Mouse (Mus musculus): Measurements from ENCODE around the gene Col25a1. TPM values are rescaled to one million over a fixed set of nuclear protein-coding genes. Genes with fewer than 3 reads are reported as not detected.
A peak's percentile ranks its signal among the peaks of the same experiment; 100 is the strongest.

The Col25a1 gene
- polyA plus RNA-seq, 1 experiment from 2014 or later, result 17.5 TPM

- Histone ChIP-seq H3K27ac (no peak overlapping the region), H3K36me3 (no peaks in the 10 kb centered on the region), H3K4me1 (no peaks in the 10 kb centered on the region), H3K4me2 (no peak overlapping the region), H3K27me3 (no peaks in the 10 kb centered on the region), H3K4me3 (no peak overlapping the region), H3K9me3 (no peaks in the 10 kb centered on the region), H3K9ac (no peak overlapping the region)
- WGBS, result 51% methylated on average over 4 of the region's 4 CpGs
- no peak for ATAC-seq (ENCODE audit: borderline replicate concordance, extremely low read depth, low FRiP score, low TSS enrichment)
Observed at GRCm38 (mm10) chr3:130166875-130167274, 35.6 kb downstream of the Col25a1 start.

GRCm38 (mm10) chr3:130172764-130173163 is 41.5 kb downstream of the Col25a1 start:
- Histone ChIP-seq H3K36me3 (no peaks in the 10 kb centered on the region), H3K27me3 (no peaks in the 10 kb centered on the region), H3K4me1 (no peaks in the 10 kb centered on the region), H3K27ac (no peak overlapping the region), H3K4me3 (no peak overlapping the region), H3K9me3 (no peaks in the 10 kb centered on the region), H3K4me2 (no peak overlapping the region), H3K9ac (no peak overlapping the region)
- no peak for ATAC-seq (ENCODE audit: borderline replicate concordance, extremely low read depth, low FRiP score, low TSS enrichment)
- WGBS, result 64% methylated on average over 17 of the region's 17 CpGs

- peak overlapping the region; percentile 88 for H3K27ac ChIP-seq
- under 1% methylated on average over 39 of the region's 40 CpGs for WGBS
Observed at GRCm38 (mm10) chr3:130180181-130180940, 49.1 kb downstream of the Col25a1 start.

GRCm38 (mm10) chr3:130180964-130181590 is 49.8 kb downstream of the Col25a1 start:
- Histone ChIP-seq H3K4me1 (peaks cover 16% of the 10 kb centered on the region), H3K27me3 (no peaks in the 10 kb centered on the region), H3K36me3 (no peaks in the 10 kb centered on the region), H3K9me3 (no peaks in the 10 kb centered on the region), H3K4me3 (peak overlapping the region; percentile 66), H3K9ac (peak overlapping the region; percentile 60), H3K4me2 (peak overlapping the region; percentile 100), H3K27ac (peak overlapping the region; percentile 88; the same call in 1 of the 2 replicates)
- under 1% methylated on average over 40 of the region's 40 CpGs for WGBS
- peak; percentile 27 for ATAC-seq (ENCODE audit: borderline replicate concordance, extremely low read depth, low FRiP score, low TSS enrichment)

More at GRCm38 (mm10) chr3:130180181-130180940, 49.1 kb downstream of the Col25a1 start:
- Histone ChIP-seq H3K4me1 (peaks cover 16% of the 10 kb centered on the region), H3K36me3 (no peaks in the 10 kb centered on the region), H3K9me3 (no peaks in the 10 kb centered on the region), H3K27me3 (no peaks in the 10 kb centered on the region), H3K4me3 (peak overlapping the region; percentile 66), H3K9ac (peak overlapping the region; percentile 60), H3K4me2 (peak overlapping the region; percentile 100)
- ATAC-seq (ENCODE audit: borderline replicate concordance, extremely low read depth, low FRiP score, low TSS enrichment), result peak; percentile 96

GRCm38 (mm10) chr3:130181591-130181980 is 50.3 kb downstream of the Col25a1 start:
- H3K4me2 ChIP-seq, result peak overlapping the region; percentile 100
- no peaks in the 10 kb centered on the region for H3K9me3 ChIP-seq
- no peak overlapping the region for H3K27ac ChIP-seq
- peak overlapping the region; percentile 66 for H3K4me3 ChIP-seq
- H3K9ac ChIP-seq, result peak overlapping the region; percentile 60
- H3K27me3 ChIP-seq, result no peaks in the 10 kb centered on the region
- no peak for ATAC-seq (ENCODE audit: borderline replicate concordance, extremely low read depth, low FRiP score, low TSS enrichment)
- peaks cover 16% of the 10 kb centered on the region for H3K4me1 ChIP-seq
- WGBS, result 11% methylated on average over 8 of the region's 8 CpGs
- H3K36me3 ChIP-seq, result no peaks in the 10 kb centered on the region

GRCm38 (mm10) chr3:130182450-130182849 is 51.1 kb downstream of the Col25a1 start:
- 40% methylated on average over 4 of the region's 4 CpGs for WGBS
- no peaks in the 10 kb centered on the region for H3K27me3 ChIP-seq
- no peak overlapping the region for H3K9ac ChIP-seq
- ATAC-seq (ENCODE audit: borderline replicate concordance, extremely low read depth, low FRiP score, low TSS enrichment), result no peak
- no peak overlapping the region for H3K27ac ChIP-seq
- no peaks in the 10 kb centered on the region for H3K36me3 ChIP-seq
- H3K4me1 ChIP-seq, result peaks cover 16% of the 10 kb centered on the region
- H3K9me3 ChIP-seq, result no peaks in the 10 kb centered on the region
- H3K4me2 ChIP-seq, result peak overlapping the region; percentile 100
- H3K4me3 ChIP-seq, result peak overlapping the region; percentile 66

GRCm38 (mm10) chr3:130185111-130185510 is 53.8 kb downstream of the Col25a1 start:
- H3K9ac ChIP-seq, result no peak overlapping the region
- peaks cover 16% of the 10 kb centered on the region for H3K4me1 ChIP-seq
- WGBS, result 37% methylated on average over 3 of the region's 3 CpGs
- no peaks in the 10 kb centered on the region for H3K36me3 ChIP-seq
- no peaks in the 10 kb centered on the region for H3K9me3 ChIP-seq
- H3K4me2 ChIP-seq, result no peak overlapping the region
- ATAC-seq (ENCODE audit: borderline replicate concordance, extremely low read depth, low FRiP score, low TSS enrichment), result no peak
- H3K27me3 ChIP-seq, result no peaks in the 10 kb centered on the region
- H3K4me3 ChIP-seq, result no peak overlapping the region
- no peak overlapping the region for H3K27ac ChIP-seq

- no peak overlapping the region for H3K4me3 ChIP-seq
- no peak overlapping the region for H3K9ac ChIP-seq
- no peak for ATAC-seq (ENCODE audit: borderline replicate concordance, extremely low read depth, low FRiP score, low TSS enrichment)
- H3K27ac ChIP-seq, result no peak overlapping the region
- no peaks in the 10 kb centered on the region for H3K36me3 ChIP-seq
- peaks cover 8% of the 10 kb centered on the region; the same call in 1 of the 2 replicates for H3K4me1 ChIP-seq
- no peaks in the 10 kb centered on the region for H3K9me3 ChIP-seq
- no peaks in the 10 kb centered on the region for H3K27me3 ChIP-seq
- H3K4me2 ChIP-seq, result no peak overlapping the region
- 53% methylated on average over 5 of the region's 5 CpGs for WGBS
Observed at GRCm38 (mm10) chr3:130187588-130187987, 56.3 kb downstream of the Col25a1 start.

GRCm38 (mm10) chr3:130193450-130193849 is 62.1 kb downstream of the Col25a1 start:
- 63% methylated on average over 8 of the region's 8 CpGs for WGBS
- Histone ChIP-seq H3K27ac (no peak overlapping the region), H3K36me3 (no peaks in the 10 kb centered on the region), H3K9me3 (no peaks in the 10 kb centered on the region), H3K4me2 (no peak overlapping the region), H3K4me1 (peaks cover 8% of the 10 kb centered on the region; the same call in 1 of the 2 replicates), H3K27me3 (no peaks in the 10 kb centered on the region), H3K4me3 (no peak overlapping the region), H3K9ac (no peak overlapping the region)
- peak; percentile 39; the same call in 1 of the 2 replicates for ATAC-seq (ENCODE audit: borderline replicate concordance, extremely low read depth, low FRiP score, low TSS enrichment)

GRCm38 (mm10) chr3:130214631-130215030 is 83.3 kb downstream of the Col25a1 start:
- no peak overlapping the region for H3K27ac ChIP-seq
- no peak overlapping the region for H3K4me2 ChIP-seq
- H3K4me3 ChIP-seq, result no peak overlapping the region
- H3K36me3 ChIP-seq, result no peaks in the 10 kb centered on the region
- no peaks in the 10 kb centered on the region for H3K4me1 ChIP-seq
- H3K9me3 ChIP-seq, result no peaks in the 10 kb centered on the region
- ATAC-seq (ENCODE audit: borderline replicate concordance, extremely low read depth, low FRiP score, low TSS enrichment), result no peak
- H3K9ac ChIP-seq, result no peak overlapping the region
- no peaks in the 10 kb centered on the region for H3K27me3 ChIP-seq
- WGBS, result 77% methylated on average over 11 of the region's 11 CpGs

- Histone ChIP-seq H3K4me3 (no peak overlapping the region), H3K27ac (no peak overlapping the region), H3K4me2 (no peak overlapping the region), H3K36me3 (no peaks in the 10 kb centered on the region), H3K27me3 (no peaks in the 10 kb centered on the region), H3K9ac (no peak overlapping the region), H3K9me3 (no peaks in the 10 kb centered on the region), H3K4me1 (no peaks in the 10 kb centered on the region)
- ATAC-seq (ENCODE audit: borderline replicate concordance, extremely low read depth, low FRiP score, low TSS enrichment), result no peak
Observed at GRCm38 (mm10) chr3:130216141-130216540, 84.8 kb downstream of the Col25a1 start.

GRCm38 (mm10) chr3:130216646-130217045 is 85.3 kb downstream of the Col25a1 start:
- no peaks in the 10 kb centered on the region for H3K36me3 ChIP-seq
- no peak overlapping the region for H3K27ac ChIP-seq
- H3K4me1 ChIP-seq, result no peaks in the 10 kb centered on the region
- H3K4me2 ChIP-seq, result no peak overlapping the region
- no peaks in the 10 kb centered on the region for H3K27me3 ChIP-seq
- no peak overlapping the region for H3K9ac ChIP-seq
- H3K4me3 ChIP-seq, result no peak overlapping the region
- ATAC-seq (ENCODE audit: borderline replicate concordance, extremely low read depth, low FRiP score, low TSS enrichment), result no peak
- H3K9me3 ChIP-seq, result no peaks in the 10 kb centered on the region
- WGBS, result 88% methylated on average over 3 of the region's 3 CpGs

Measured in lung, embryonic 15.5 days (tissue).